Mouse (Mus musculus): ENCODE measurements around the gene Rtn4. TPM values are rescaled to one million over a fixed set of nuclear protein-coding genes. Genes with fewer than 3 reads are reported as not detected.

Gene Rtn4
- polyA plus RNA-seq, 1 experiment: 128 TPM

DNA sequence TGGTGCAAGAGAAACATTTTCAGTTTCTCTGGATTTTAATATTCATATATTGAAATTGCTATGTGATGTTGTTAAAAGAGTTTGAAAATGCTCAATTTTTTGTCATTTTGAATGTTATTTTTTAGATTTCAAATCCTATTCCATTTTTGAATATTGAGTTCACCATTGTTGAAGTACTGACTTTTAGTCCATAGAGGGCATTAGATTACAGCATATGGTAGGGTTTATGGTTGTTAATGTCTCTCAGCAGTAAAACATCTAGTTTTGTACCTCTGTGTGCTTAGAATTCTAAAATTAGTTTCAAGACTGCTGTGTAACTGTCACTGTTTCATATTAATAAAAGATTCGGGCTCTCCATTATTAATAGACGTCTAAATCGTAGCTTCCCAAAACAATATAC lies 22.8 kb downstream of the Rtn4 start:
- WGBS: 89% methylated on average over 3 of the region's 3 CpGs
- Histone ChIP-seq H3K27ac (ENCODE audit: control insufficient read depth, insufficient read depth, low read depth, low read length, poor library complexity) (no peak overlapping the region), H3K4me3 (replicated peaks; ENCODE audit: control insufficient read depth, low read depth, low read length) (no peak overlapping the region), H3K4me1 (ENCODE audit: control insufficient read depth, insufficient read depth, low read length) (no peaks in the 10 kb centered on the region)
- no peak for TF ChIP-seq POLR2A (IDR thresholded peaks at IDR 0.05; ENCODE audit: borderline replicate concordance, control insufficient read depth, low read depth, low read length)
- no peak for TF ChIP-seq CTCF (IDR thresholded peaks at IDR 0.05; ENCODE audit: control insufficient read depth, insufficient read depth, low read length)

GRCm38 (mm10) chr11:29718541-29718940 lies 25.8 kb downstream of the Rtn4 start:
- no peak overlapping the region for H3K4me3 ChIP-seq (replicated peaks; ENCODE audit: control insufficient read depth, low read depth, low read length)
- no peaks in the 10 kb centered on the region for H3K4me1 ChIP-seq (ENCODE audit: control insufficient read depth, insufficient read depth, low read length)
- no peak overlapping the region for H3K27ac ChIP-seq (ENCODE audit: control insufficient read depth, insufficient read depth, low read depth, low read length, poor library complexity)
- TF ChIP-seq CTCF (IDR thresholded peaks at IDR 0.05; ENCODE audit: control insufficient read depth, insufficient read depth, low read length) (no peak), POLR2A (IDR thresholded peaks at IDR 0.05; ENCODE audit: borderline replicate concordance, control insufficient read depth, low read depth, low read length) (no peak)
- WGBS: 32% methylated on average over 6 of the region's 6 CpGs

DNA sequence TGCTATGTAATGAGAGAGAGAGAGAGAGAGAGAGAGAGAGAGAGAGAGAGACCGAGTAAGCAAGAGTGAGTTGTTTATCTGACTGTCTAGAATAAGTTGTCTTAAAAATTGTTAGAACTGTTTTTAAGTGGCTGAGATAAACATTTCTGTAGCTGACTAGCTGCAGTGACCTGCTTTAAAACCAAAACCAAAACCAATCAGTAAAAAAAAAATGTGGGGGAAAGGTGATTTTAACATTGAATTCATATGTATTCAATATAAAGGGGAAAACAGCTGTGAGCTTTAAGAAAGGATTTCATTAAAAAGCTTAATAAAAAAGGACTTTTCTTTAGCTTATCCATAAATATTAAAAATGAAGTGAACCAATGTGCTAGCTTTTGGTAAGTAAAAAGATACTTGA lies 26.9 kb downstream of the Rtn4 start:
- WGBS: 69% methylated on average over 1 of the region's 1 CpGs
- Histone ChIP-seq H3K27ac (ENCODE audit: control insufficient read depth, insufficient read depth, low read depth, low read length, poor library complexity) (no peak overlapping the region), H3K4me1 (ENCODE audit: control insufficient read depth, insufficient read depth, low read length) (no peaks in the 10 kb centered on the region), H3K4me3 (replicated peaks; ENCODE audit: control insufficient read depth, low read depth, low read length) (no peak overlapping the region)
- TF ChIP-seq POLR2A (IDR thresholded peaks at IDR 0.05; ENCODE audit: borderline replicate concordance, control insufficient read depth, low read depth, low read length): no peak
- TF ChIP-seq CTCF (IDR thresholded peaks at IDR 0.05; ENCODE audit: control insufficient read depth, insufficient read depth, low read length): no peak

DNA sequence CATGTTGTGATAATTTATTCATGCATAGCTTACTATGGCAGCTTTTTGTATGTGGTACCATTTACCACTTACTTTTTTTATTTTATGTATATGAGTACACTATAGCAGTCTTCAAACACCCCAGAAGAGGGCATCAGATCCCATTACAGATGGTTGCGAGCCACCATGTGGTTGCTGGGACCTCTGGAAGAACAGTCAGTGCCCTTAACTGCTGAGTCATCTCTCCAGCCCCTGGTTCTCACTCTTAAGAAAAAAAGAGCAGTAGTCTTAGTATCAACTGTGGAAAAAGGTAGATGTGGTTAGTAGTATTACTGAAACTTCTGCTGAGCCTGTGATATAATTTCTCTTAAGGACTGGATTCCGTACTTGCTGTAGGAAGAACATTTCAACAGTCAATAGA lies 31.5 kb downstream of the Rtn4 start:
- no peaks in the 10 kb centered on the region; the same call in 1 of the 2 replicates for H3K4me1 ChIP-seq (ENCODE audit: control insufficient read depth, insufficient read depth, low read length)
- WGBS: 83% methylated on average over 2 of the region's 2 CpGs
- H3K27ac ChIP-seq (ENCODE audit: control insufficient read depth, insufficient read depth, low read depth, low read length, poor library complexity): no peak overlapping the region
- no peak overlapping the region for H3K4me3 ChIP-seq (replicated peaks; ENCODE audit: control insufficient read depth, low read depth, low read length)
- no peak for TF ChIP-seq POLR2A (IDR thresholded peaks at IDR 0.05; ENCODE audit: borderline replicate concordance, control insufficient read depth, low read depth, low read length)
- no peak for TF ChIP-seq CTCF (IDR thresholded peaks at IDR 0.05; ENCODE audit: control insufficient read depth, insufficient read depth, low read length)

DNA sequence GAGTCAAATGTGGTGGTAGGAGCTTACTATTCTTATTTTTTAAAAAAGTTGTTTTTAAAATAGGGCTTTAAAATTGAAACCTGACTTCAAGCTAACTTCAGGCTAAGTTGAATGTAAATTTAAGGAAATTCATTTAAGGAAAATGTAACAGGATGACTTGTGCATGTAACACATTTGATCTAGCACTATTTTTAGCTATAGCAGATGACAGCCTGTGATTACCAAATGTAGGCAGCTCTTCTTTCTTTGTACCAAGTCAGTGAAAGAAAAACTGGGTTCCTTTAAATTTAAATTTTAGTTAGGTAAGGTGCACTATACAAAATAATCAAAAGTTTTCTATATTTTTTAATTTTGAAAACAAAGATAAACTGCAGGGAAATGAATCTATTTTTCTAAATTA lies 32.4 kb downstream of the Rtn4 start:
- H3K4me1 ChIP-seq (ENCODE audit: control insufficient read depth, insufficient read depth, low read length): no peaks in the 10 kb centered on the region; the same call in 1 of the 2 replicates
- TF ChIP-seq POLR2A (IDR thresholded peaks at IDR 0.05; ENCODE audit: borderline replicate concordance, control insufficient read depth, low read depth, low read length) (no peak), CTCF (IDR thresholded peaks at IDR 0.05; ENCODE audit: control insufficient read depth, insufficient read depth, low read length) (no peak)

DNA sequence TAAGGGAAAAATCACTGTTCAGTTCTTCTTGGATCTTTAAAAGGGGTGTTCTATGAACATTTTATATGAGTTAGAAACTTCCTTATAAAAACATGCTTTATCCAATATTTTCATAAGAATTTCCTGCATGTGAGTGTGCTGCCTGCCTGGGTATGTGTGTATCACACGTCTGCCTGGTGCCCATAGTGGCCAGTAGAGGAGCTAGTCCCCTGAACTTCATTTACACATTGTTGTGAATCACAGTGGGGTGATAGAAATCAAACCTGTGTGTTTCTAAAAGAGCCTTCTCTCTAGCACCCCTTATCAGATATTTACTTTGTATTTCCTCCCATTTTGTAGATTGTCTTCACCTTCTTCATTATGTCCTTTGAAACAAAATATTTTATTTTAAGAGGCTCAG lies 32.9 kb downstream of the Rtn4 start:
- H3K27ac ChIP-seq (ENCODE audit: control insufficient read depth, insufficient read depth, low read depth, low read length, poor library complexity): no peak overlapping the region
- no peak for TF ChIP-seq POLR2A (IDR thresholded peaks at IDR 0.05; ENCODE audit: borderline replicate concordance, control insufficient read depth, low read depth, low read length)
- no peak for TF ChIP-seq CTCF (IDR thresholded peaks at IDR 0.05; ENCODE audit: control insufficient read depth, insufficient read depth, low read length)
- H3K4me1 ChIP-seq (ENCODE audit: control insufficient read depth, insufficient read depth, low read length): no peaks in the 10 kb centered on the region; the same call in 1 of the 2 replicates
- H3K4me3 ChIP-seq (replicated peaks; ENCODE audit: control insufficient read depth, low read depth, low read length): no peak overlapping the region
- WGBS: 85% methylated on average over 1 of the region's 1 CpGs

More for the DNA sequence above, 32.4 kb downstream of the Rtn4 start:
- H3K27ac ChIP-seq (ENCODE audit: control insufficient read depth, insufficient read depth, low read depth, low read length, poor library complexity): no peak overlapping the region
- no peak overlapping the region for H3K4me3 ChIP-seq (replicated peaks; ENCODE audit: control insufficient read depth, low read depth, low read length)

GRCm38 (mm10) chr11:29727901-29728300 lies 35.2 kb downstream of the Rtn4 start:
- no peak for TF ChIP-seq CTCF (IDR thresholded peaks at IDR 0.05; ENCODE audit: control insufficient read depth, insufficient read depth, low read length)
- TF ChIP-seq POLR2A (IDR thresholded peaks at IDR 0.05; ENCODE audit: borderline replicate concordance, control insufficient read depth, low read depth, low read length): no peak
- 25% methylated on average over 1 of the region's 1 CpGs for WGBS

GRCm38 (mm10) chr11:29739752-29740151 lies 47.0 kb downstream of the Rtn4 start:
- WGBS: 91% methylated on average over 2 of the region's 2 CpGs

More at GRCm38 (mm10) chr11:29727901-29728300, 35.2 kb downstream of the Rtn4 start:
- no peak overlapping the region for H3K4me3 ChIP-seq (replicated peaks; ENCODE audit: control insufficient read depth, low read depth, low read length)
- H3K4me1 ChIP-seq (ENCODE audit: control insufficient read depth, insufficient read depth, low read length): no peaks in the 10 kb centered on the region; the same call in 1 of the 2 replicates
- H3K27ac ChIP-seq (ENCODE audit: control insufficient read depth, insufficient read depth, low read depth, low read length, poor library complexity): no peak overlapping the region

More at GRCm38 (mm10) chr11:29739752-29740151, 47.0 kb downstream of the Rtn4 start:
- TF ChIP-seq POLR2A (IDR thresholded peaks at IDR 0.05; ENCODE audit: borderline replicate concordance, control insufficient read depth, low read depth, low read length): no peak
- TF ChIP-seq CTCF (IDR thresholded peaks at IDR 0.05; ENCODE audit: control insufficient read depth, insufficient read depth, low read length): no peak
- Histone ChIP-seq H3K4me3 (replicated peaks; ENCODE audit: control insufficient read depth, low read depth, low read length) (no peak overlapping the region), H3K4me1 (ENCODE audit: control insufficient read depth, insufficient read depth, low read length) (no peaks in the 10 kb centered on the region), H3K27ac (ENCODE audit: control insufficient read depth, insufficient read depth, low read depth, low read length, poor library complexity) (no peak overlapping the region)
